Mouse (Mus musculus): ENCODE measurements around the gene Cog6. TPM values are rescaled to one million over a fixed set of nuclear protein-coding genes. Genes with fewer than 3 reads are reported as not detected.
"Not testable (repeated sequence)": the region's sequence is repeated elsewhere in the genome, so short reads cannot be mapped to it uniquely, and the experiment has no call there.

Cog6 gene
- polyA plus RNA-seq, 1 experiment from 2014 or later: 57.3 TPM

GRCm38 (mm10) chr3:53027333-53027732, 10.3 kb upstream of the Cog6 start:
- 84% methylated on average over 4 of the region's 4 CpGs for WGBS
- no peaks in the 10 kb centered on the region for H3K27me3 ChIP-seq
- H3K4me1 ChIP-seq: no peaks in the 10 kb centered on the region
- no peak for ATAC-seq (ENCODE audit: low FRiP score)
- H3K4me3 ChIP-seq: no peak overlapping the region
- no peaks in the 10 kb centered on the region for H3K9me3 ChIP-seq (replicated peaks)
- no peak overlapping the region for H3K4me2 ChIP-seq (replicated peaks)
- no peak overlapping the region for H3K27ac ChIP-seq
- H3K9ac ChIP-seq: no peak overlapping the region
- no peaks in the 10 kb centered on the region for H3K36me3 ChIP-seq

- Histone ChIP-seq H3K27me3 (no peaks in the 10 kb centered on the region), H3K4me1 (no peaks in the 10 kb centered on the region), H3K4me2 (replicated peaks) (no peak overlapping the region), H3K9me3 (replicated peaks) (no peaks in the 10 kb centered on the region), H3K36me3 (peaks cover 55% of the 10 kb centered on the region), H3K9ac (no peak overlapping the region), H3K4me3 (no peak overlapping the region), H3K27ac (no peak overlapping the region)
- ATAC-seq (ENCODE audit: low FRiP score): no peak
- 92% methylated on average over 8 of the region's 8 CpGs for WGBS
Observed at GRCm38 (mm10) chr3:53007411-53007810, 9.6 kb downstream of the Cog6 start.

- no peaks in the 10 kb centered on the region for H3K4me1 ChIP-seq
- ATAC-seq (ENCODE audit: low FRiP score): no peak
- no peak overlapping the region for H3K4me2 ChIP-seq (replicated peaks)
- H3K4me3 ChIP-seq: no peak overlapping the region
- no peaks in the 10 kb centered on the region for H3K9me3 ChIP-seq (replicated peaks)
- no peak overlapping the region for H3K9ac ChIP-seq
- 79% methylated on average over 2 of the region's 2 CpGs for WGBS
- no peak overlapping the region for H3K27ac ChIP-seq
- no peaks in the 10 kb centered on the region for H3K27me3 ChIP-seq
- H3K36me3 ChIP-seq: peaks cover 65% of the 10 kb centered on the region
Observed at GRCm38 (mm10) chr3:53004406-53005114, 12.5 kb downstream of the Cog6 start.

- Histone ChIP-seq H3K9ac (no peak overlapping the region), H3K27me3 (no peaks in the 10 kb centered on the region), H3K9me3 (replicated peaks) (no peaks in the 10 kb centered on the region), H3K4me2 (replicated peaks) (no peak overlapping the region), H3K4me1 (no peaks in the 10 kb centered on the region), H3K4me3 (no peak overlapping the region), H3K27ac (no peak overlapping the region), H3K36me3 (peaks cover 61% of the 10 kb centered on the region)
- ATAC-seq (ENCODE audit: low FRiP score): no peak
- WGBS: 77% methylated on average over 6 of the region's 6 CpGs
Observed at GRCm38 (mm10) chr3:53002076-53002475, 15.0 kb downstream of the Cog6 start.

GRCm38 (mm10) chr3:52999996-53000395, 17.0 kb downstream of the Cog6 start:
- H3K9ac ChIP-seq: no peak overlapping the region
- no peak for ATAC-seq (ENCODE audit: low FRiP score)
- no peaks in the 10 kb centered on the region for H3K27me3 ChIP-seq
- H3K4me3 ChIP-seq: no peak overlapping the region
- no peak overlapping the region for H3K27ac ChIP-seq
- H3K9me3 ChIP-seq (replicated peaks): no peaks in the 10 kb centered on the region
- no peaks in the 10 kb centered on the region for H3K4me1 ChIP-seq
- 88% methylated on average over 3 of the region's 3 CpGs for whole genome bisulfite sequencing
- no peak overlapping the region for H3K4me2 ChIP-seq (replicated peaks)
- H3K36me3 ChIP-seq: peaks cover 62% of the 10 kb centered on the region

- 83% methylated on average over 15 of the region's 15 CpGs for WGBS
- H3K4me1 ChIP-seq: no peaks in the 10 kb centered on the region
- H3K9ac ChIP-seq: peak overlapping the region; percentile 38; the same call in 1 of the 2 replicates
- ATAC-seq (ENCODE audit: low FRiP score): no peak
- H3K27me3 ChIP-seq: no peaks in the 10 kb centered on the region
- peaks cover 60% of the 10 kb centered on the region for H3K36me3 ChIP-seq
- H3K27ac ChIP-seq: no peak overlapping the region
- no peak overlapping the region for H3K4me2 ChIP-seq (replicated peaks)
- H3K4me3 ChIP-seq: no peak overlapping the region
- H3K9me3 ChIP-seq (replicated peaks): no peaks in the 10 kb centered on the region
Observed at GRCm38 (mm10) chr3:52999016-52999744, 17.9 kb downstream of the Cog6 start.

GRCm38 (mm10) chr3:52997381-52997780, 19.7 kb downstream of the Cog6 start:
- WGBS: 78% methylated on average over 1 of the region's 1 CpGs
- H3K9me3 ChIP-seq (replicated peaks): no peaks in the 10 kb centered on the region
- no peak overlapping the region for H3K9ac ChIP-seq
- no peaks in the 10 kb centered on the region for H3K4me1 ChIP-seq
- H3K36me3 ChIP-seq: peaks cover 68% of the 10 kb centered on the region
- no peak for ATAC-seq (ENCODE audit: low FRiP score)
- no peaks in the 10 kb centered on the region for H3K27me3 ChIP-seq
- no peak overlapping the region for H3K4me3 ChIP-seq
- no peak overlapping the region for H3K4me2 ChIP-seq (replicated peaks)
- no peak overlapping the region for H3K27ac ChIP-seq

GRCm38 (mm10) chr3:52996635-52997034, 20.4 kb downstream of the Cog6 start:
- WGBS: 91% methylated on average over 5 of the region's 5 CpGs
- ATAC-seq (ENCODE audit: low FRiP score): no peak
- H3K4me3 ChIP-seq: no peak overlapping the region
- no peak overlapping the region for H3K27ac ChIP-seq
- no peak overlapping the region for H3K4me2 ChIP-seq (replicated peaks)
- H3K9me3 ChIP-seq (replicated peaks): no peaks in the 10 kb centered on the region
- peaks cover 66% of the 10 kb centered on the region for H3K36me3 ChIP-seq
- no peaks in the 10 kb centered on the region for H3K27me3 ChIP-seq
- no peak overlapping the region for H3K9ac ChIP-seq
- no peaks in the 10 kb centered on the region for H3K4me1 ChIP-seq

GRCm38 (mm10) chr3:52994666-52995065, 22.4 kb downstream of the Cog6 start:
- Histone ChIP-seq H3K4me3 (no peak overlapping the region), H3K4me1 (no peaks in the 10 kb centered on the region), H3K36me3 (peaks cover 62% of the 10 kb centered on the region), H3K4me2 (replicated peaks) (no peak overlapping the region), H3K9me3 (replicated peaks) (no peaks in the 10 kb centered on the region), H3K27me3 (no peaks in the 10 kb centered on the region), H3K27ac (no peak overlapping the region), H3K9ac (no peak overlapping the region)
- WGBS: 74% methylated on average over 5 of the region's 5 CpGs
- no peak for ATAC-seq (ENCODE audit: low FRiP score)

GRCm38 (mm10) chr3:52993296-52993695, 23.7 kb downstream of the Cog6 start:
- Histone ChIP-seq H3K4me1 (no peaks in the 10 kb centered on the region), H3K4me3 (no peak overlapping the region), H3K27ac (no peak overlapping the region), H3K27me3 (no peaks in the 10 kb centered on the region), H3K36me3 (peaks cover 62% of the 10 kb centered on the region), H3K9me3 (replicated peaks) (no peaks in the 10 kb centered on the region), H3K4me2 (replicated peaks) (no peak overlapping the region), H3K9ac (no peak overlapping the region)
- WGBS: 91% methylated on average over 10 of the region's 10 CpGs
- no peak for ATAC-seq (ENCODE audit: low FRiP score)

- ATAC-seq (ENCODE audit: low FRiP score): no peak
- 71% methylated on average over 18 of the region's 18 CpGs for WGBS
- H3K9ac ChIP-seq: no peak overlapping the region
Observed at GRCm38 (mm10) chr3:52990041-52990737, 26.8 kb downstream of the Cog6 start.

GRCm38 (mm10) chr3:52985508-52985941, 31.5 kb downstream of the Cog6 start:
- H3K4me1 ChIP-seq; H3K4me2 ChIP-seq (replicated peaks); ATAC-seq (ENCODE audit: low FRiP score); H3K27ac ChIP-seq; H3K9ac ChIP-seq; H3K4me3 ChIP-seq; H3K9me3 ChIP-seq (replicated peaks); H3K27me3 ChIP-seq: not testable (repeated sequence)
- H3K36me3 ChIP-seq: peaks cover 66% of the 10 kb centered on the region
- 40% methylated on average over 7 of the region's 7 CpGs for WGBS

More at GRCm38 (mm10) chr3:52990041-52990737, 26.8 kb downstream of the Cog6 start:
- Histone ChIP-seq H3K36me3 (peaks cover 67% of the 10 kb centered on the region), H3K27me3 (no peaks in the 10 kb centered on the region), H3K4me3 (no peak overlapping the region), H3K4me2 (replicated peaks) (no peak overlapping the region), H3K9me3 (replicated peaks) (no peaks in the 10 kb centered on the region), H3K4me1 (no peaks in the 10 kb centered on the region), H3K27ac (no peak overlapping the region)
